Mouse (Mus musculus) cerebellum, adult 11 months (tissue): Measurements from ENCODE around the gene Wap.

Source experiments
- DNase-seq: peaks from one replicate; pipeline ENCODE4 v3.0.0; 2022

Gene Wap

DNA sequence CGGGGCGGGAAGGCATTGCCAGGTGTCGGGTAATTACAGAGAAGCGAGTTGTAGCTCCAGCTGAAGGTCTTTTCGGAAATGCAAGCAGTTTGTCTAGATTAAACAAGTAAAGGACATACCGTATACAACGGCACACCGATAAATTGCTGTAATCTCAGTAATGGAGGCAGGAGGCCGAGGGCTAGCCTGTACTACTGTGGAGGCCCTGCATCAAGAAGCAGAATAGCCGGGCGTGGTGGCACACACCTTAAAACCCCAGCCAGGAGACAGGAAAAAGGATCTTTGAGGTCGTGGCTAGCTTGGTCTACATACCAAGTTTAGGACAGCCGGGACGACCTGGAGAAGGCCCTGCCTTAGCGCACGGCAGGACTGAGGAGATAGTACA is 12.1 kb downstream of the Wap start:
- no peak for DNase-seq

DNA sequence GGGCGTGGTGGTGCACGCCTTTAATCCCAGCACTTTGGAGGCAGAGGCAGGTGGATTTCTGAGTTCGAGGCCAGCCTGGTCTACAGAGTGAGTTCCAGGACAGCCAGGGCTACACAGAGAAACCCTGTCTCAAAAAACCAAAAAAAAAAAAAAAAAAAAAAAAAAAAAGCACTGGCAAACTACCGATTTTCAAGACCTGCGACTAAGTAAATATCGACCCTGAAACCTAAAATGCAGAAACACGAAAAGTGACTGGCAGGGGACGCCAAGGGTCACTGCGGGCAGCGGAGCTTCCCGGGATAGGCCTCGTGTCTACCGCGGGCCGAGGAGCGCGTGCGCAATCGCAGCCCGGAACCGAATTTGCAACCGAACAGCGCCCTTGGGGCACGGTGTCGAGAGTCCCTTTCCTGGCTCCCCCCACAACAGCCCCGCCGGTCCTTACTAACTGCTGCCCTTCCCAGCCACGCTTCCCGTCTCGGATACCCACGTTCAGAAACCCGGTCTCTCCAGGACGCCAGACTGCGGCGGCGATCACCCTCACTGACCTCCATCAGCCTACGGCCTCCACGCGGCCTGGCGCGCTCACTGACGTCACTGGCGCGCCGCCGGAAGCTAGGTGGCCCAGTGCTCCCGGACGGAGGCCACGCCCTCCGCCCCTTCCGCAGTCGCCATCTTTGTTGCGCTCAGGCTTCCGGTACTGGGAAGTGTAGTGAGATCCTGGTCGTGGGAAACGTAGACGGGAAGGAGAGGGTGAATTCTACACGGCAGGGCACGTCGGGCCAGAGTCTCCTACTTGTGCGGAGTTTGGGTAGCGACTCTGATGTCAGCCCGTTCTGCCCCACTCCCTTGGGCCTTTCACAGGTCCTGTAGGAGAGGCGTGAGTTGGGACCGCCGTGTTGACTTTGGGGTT is 12.7 kb downstream of the Wap start, which contains the start of gene Tbrg4:
Gene Tbrg4 (minus strand): TSS at position 590 of the 910 bp plus-strand sequence.
- DNase-seq: peak; percentile 91

DNA sequence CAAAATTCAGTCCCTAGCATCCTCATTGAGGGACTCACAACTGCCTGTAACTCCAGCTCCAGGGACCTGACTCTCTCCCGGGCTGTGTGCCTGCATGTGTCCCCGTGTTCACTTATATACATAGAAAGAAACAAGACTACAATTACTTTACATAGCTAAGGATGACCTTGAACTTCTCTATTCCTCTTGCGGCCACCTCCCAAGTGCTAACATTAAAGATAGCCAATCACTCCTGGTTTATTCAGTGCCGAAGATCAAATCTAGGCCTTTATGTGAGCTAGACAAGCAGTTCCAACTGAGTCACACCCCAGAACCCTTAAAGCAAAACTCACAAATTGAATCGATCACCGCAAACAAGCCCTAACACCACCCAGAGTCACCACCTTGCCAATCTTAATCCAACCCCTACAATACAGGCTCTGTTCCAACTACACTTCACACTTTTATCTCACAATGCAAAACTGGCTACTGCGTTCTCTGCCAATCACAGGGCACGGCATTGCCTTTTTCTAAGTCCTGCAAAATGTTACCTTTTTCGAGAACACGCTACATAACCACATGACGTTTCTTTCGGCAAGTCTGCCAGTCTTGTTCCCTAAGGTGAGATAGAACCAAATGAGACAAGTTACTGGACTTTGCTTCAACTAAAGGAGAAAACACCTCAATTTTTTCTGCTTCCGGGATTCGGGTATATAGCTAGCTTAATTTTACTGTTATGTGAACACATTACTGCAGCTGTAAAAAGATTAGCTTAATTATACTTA is 13.6 kb downstream of the Wap start:
- DNase-seq: no peak

DNA sequence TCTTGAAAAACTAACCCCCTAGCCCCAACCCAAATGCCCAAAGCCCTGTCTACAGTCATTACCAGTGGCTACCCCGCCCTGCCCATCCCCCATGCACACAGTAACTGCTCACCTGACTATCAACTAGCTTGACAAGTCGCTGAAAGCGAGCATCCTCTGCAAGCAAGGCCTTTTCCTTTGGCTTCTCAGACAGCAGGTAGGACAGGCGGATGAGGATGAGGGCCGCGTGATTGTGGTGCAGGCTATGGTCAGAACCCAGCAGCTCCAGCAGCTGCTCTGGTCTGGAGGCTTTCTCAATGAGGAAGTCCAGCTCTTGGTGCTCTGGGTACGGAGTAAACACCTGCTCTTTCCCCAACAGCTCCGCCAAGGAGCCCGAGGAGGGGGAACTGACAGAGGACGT is 14.7 kb downstream of the Wap start:
- DNase-seq: no peak

DNA sequence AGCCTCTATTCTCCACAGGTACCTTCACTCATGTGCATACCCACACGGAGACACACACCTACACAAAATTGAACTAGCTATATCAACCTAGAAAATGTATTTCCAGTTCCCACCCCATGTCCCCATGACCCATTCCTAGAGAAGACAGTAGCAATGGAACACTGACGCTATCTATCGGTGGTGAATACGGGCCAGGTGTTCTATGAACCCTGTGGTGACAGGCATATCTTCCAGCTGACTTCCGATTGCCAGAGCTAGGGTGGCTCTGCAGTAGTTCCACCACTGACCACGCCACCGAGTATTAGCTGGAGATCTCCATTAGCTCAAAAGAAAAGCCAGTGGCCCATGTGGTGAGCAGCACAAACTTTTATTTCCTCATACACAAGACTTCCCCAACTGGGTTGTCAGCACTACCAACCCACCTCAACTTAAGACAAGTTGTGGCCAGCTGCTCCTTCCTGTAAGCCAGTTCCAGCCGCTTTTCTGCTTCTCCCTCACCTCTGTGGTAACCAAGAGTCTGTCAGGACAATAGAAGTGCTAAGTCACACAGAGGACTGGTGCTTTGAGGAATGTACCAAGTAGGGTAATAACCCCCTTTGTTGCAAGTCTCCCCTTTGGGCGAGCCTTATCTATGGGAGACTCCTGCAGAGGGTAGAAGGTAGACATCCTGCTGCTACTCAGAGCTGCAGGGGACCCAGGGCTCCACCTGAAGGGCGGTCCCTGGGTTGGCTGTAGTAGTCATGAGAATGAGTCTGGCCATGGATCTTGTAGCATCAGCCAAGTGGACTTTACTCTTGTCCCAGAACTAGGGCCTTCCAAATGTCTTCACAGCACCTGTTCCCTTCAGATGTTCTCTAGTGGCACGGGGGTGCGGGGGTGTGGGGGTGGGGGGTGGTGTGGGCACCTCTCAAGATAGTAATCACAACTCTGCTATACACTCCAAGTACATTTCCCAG is 22.9 kb downstream of the Wap start:
- DNase-seq: no peak

DNA sequence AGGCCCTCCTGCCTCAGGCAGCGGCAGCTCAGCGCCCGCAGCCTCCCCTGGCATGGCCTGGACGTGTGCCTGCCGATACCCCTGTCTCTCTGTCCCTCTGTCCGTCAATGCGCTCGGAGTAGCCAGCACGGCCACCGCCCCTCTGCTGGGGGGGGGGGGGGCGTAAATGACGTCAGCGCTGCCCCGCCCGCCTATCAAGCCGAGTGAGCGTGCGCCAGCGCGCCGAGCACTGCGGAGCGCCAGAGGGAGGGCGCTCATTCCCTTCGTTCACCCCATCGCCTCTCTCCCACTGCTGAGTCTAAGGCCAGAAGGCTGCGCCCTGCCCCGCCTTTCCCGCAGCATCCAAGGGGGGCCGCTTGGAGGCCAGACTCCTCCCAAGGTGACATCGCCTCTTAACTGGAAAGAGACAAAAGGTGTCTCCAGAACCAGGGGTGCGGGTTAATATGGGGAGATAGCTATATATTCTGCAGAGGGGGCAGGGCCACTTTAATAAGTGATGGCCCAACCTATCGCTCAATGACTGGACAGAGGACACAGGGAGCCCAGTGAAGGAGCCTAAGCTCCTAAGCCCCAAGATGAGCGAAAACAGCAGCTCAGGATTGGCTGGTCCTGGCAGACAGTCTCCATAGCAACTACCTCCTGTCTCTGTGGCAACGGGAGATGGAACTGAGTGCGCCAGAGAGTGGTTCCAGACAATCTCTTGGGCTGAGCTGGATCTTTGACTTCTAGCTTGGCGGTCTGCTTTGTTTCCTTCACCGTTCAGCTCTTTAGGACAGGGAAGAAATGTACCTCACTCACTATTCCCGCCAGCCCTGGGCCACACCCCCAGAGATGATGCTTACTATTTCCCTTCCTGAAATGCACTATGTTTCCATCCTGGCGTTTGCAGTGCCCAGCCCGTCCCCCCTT is 32.7 kb downstream of the Wap start, which contains the start of gene Nacad:
Gene Nacad (minus strand): TSS at position 563 of the 909 bp plus-strand sequence.
- peak; percentile 84 for DNase-seq

DNA sequence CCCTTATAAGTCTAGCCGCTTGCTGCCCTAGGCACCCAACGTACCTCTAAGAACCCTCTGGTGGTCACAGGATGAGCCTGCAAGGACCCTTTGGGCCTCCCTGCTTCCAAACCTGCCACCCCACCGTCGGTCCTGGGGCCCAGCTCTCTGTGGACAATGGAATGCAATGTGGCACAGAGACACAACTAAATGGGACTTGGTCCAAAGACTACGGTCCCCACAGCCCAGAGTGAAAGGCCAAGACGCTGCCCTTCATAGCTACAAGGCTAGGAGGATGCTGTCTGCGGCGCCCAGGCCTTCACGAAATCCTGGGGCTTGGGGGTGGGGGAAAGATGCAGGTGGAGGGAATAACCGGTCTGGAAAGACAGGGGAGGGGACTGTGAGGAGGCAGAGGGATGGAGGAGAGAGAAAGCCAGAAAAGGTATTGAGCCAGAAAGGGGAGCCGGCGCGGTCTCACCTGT is 33.4 kb downstream of the Wap start:
- DNase-seq: no peak

DNA sequence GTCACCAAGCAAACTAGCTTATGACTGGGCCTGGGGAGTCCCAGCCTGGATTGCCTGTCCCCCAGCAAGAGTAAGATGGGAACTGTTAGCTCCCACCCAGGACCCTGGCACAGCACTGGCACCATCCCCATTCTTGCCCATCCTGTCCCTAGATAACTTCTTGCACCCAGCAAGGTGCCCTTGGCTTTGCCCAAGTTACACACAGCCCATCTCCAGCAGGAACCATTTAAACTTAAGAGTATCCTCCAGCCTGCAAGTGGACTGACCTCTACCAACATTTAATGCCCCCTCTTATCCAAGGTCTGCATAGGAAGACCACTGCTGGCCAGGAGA is 33.9 kb downstream of the Wap start:
- no peak for DNase-seq

DNA sequence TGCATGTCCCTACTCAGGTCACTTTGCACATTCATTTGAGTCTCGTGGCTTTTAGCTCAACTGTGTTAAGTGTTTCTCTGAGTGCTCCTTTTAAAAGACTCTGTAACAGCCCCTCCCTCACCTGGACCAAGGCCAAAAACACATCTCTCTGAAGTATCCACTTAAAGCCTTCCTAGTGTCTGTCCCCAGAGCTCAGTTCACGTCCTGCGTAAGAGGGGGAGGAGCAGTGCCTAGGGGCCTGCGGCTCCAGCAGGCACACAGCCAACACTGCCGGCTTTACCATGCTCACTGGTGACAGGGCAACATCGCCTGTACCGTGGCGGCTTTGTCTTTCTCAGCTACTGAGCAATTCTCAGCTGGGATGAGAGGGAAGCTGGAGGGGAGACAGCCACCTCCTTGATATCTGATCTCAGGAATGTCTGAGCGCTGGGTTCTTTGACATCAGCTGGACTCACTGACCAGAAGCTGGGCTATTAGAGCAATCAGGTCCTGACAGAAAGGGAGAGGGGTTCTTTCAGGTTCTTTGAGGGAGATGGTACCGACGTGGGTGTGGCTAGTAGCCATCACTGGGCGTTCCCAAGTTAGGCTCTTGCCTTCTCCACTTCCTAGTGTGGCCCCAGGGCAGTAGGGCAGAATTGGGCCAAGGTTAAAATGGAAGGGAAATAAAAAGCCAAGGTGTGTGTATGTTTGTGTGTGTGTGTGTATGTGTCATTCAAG is 34.4 kb downstream of the Wap start:
- peak; percentile 68 for DNase-seq

DNA sequence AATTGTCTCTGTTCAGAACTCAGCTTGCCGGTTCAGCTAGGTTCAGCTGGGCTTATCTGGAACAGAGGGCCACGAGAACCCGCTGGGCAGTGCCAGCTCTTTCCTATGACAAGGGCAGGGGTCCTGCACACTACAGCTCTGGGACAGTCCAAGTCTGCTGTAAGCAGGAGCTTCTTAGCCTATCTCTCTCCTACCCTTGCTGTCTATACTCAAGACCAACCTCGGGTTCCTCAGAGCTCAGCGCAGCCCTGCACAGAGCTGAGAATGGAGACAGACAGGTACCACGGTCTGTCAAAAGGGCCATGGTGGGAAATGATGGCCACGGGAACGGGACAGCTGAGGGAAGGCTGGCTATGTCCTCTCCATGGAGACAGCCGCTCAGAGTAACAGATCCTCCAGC is 35.2 kb downstream of the Wap start:
- DNase-seq: no peak

DNA sequence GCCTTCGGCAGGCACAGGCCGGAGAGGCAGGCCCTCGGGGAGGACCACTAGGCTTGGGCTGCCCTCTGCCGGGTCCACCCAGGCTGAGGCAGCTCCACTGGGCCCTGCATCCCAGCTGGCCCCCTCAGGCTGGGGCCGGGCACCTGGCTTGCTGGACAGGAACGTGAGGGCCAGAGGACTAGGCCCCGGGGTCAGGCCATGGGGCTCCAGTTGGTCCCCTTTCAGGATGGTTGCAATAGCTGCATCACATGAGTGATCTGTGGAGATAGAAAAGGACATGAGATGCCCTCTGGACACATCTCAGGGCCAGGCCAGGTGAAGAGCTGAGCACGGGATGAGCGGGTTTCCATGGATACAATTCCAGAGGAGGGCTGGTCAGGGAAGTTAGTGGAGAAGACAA is 35.8 kb downstream of the Wap start:
- DNase-seq: no peak

DNA sequence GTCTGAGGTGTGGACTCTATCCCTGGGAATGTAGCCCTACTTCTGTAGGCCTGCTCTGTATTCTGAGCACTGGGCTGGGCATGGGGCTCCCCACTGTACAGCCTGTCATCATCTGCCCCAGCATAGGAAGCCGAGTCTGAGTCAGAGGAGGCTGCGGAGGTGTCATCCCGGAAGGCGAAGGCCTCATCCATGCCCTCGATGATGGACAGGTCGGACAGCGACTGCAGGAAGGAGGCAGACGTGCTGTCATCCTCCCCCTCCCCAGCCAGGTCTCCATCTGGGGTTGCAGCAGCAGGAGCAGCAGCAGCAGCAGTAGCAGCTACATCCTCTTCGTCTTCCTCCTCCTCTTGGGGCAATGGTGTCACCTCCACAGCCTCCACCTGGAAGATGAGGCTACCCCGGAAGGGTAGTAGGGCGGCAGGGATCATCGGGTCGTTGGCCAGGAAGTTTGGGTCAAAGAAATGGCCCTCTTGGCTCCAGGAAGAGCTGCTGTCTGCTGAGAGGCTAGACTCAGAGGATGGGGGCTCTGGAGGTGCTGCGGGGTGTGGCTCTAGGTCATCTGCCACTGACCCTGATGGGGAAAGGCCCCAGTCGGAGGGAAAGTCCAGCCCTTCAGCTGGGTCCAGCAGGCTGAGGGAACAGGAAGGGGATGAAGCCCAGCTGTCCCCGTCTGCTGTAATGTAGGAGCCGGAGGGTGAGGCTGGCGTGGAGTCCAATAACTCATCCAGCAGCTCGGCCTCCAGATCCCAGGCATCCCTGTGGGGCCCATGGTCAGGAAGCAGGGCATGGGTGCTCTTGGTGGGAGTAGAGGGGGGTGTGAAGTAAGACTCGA is 36.6 kb downstream of the Wap start:
- no peak for DNase-seq

DNA sequence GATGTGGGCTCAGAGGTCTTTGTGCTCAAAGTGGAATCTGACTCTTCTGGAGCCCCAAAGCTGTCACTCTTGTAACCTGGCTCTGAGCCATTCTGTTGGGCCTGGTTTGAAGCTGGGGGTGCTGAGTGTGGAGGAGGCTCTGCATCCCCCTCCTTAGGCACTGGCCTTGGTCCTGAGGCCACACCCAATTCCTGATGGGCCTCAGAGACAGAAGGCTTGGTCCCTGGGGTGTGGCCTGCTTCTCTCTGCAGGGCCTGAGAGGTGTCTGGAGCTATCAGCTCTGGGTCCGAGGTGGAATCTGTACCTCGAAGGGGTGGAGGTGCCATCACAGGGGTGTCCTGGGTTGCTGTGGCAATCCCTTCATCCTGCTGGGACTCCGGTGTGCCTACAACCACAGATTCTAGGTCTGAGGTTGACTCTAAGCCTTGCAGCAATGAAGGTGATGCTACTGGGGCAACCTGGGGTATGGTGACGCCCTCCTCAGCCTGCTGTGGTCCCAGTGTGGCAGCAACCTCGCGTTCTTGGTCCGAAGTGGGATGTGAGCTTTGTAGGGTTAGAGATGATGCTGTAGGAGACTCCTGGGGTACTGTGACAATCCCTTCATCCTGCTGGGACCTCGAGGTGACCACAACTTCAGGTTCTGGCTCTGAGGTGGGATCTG is 38.0 kb downstream of the Wap start:
- no peak for DNase-seq

DNA sequence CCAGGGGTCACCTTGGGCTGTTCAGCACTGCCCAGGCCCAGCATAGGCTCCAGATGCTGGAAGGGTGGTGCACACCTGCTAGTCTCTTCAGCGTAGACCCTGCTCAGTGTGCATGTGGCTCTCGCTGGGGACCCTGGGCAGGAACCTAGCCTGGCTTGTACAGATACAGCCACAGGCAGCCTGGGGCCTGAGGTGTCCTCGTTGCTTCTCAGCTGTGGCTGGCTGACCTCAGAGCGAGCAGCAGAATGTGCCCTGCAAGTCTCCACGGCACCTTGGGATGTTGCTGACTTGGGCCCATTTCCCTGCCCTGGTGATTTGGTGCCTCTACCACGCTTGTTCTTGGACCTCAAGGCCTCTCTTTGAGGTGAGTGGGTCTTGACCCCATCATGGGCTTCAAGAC is 38.6 kb downstream of the Wap start:
- DNase-seq: no peak

DNA sequence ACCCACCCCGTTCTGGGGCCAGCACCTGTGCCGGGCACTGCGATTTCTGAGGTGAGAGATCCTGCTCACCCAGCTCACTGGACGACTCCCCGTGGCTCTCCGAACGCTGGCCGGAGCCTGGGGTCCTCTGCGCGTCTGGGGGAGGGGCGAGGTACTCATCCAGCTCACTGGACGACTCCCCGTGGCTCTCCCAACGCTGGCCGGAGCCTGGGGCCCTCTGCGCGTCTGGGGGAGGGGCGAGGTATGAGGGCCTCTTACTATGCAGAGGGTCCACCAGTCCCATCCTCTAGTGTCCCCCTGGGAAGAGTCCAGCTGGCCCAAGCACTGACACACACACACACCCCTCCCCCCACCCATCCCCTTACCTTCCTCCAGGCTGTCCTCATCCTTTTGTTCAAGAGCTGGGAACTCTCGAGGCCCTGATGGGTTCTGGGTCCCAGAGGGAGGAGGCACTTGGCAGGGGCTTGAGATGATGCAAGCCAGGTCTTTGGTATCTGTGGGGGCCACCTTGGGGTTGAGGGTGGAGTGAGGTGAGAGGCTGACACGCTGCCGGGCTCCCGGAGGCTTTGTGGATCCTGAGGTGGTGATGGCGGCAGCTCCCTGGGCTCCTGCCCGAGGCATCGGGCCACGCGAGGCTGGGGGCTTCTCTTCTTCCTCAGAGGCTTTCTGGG is 39.3 kb downstream of the Wap start:
- no peak for DNase-seq

DNA sequence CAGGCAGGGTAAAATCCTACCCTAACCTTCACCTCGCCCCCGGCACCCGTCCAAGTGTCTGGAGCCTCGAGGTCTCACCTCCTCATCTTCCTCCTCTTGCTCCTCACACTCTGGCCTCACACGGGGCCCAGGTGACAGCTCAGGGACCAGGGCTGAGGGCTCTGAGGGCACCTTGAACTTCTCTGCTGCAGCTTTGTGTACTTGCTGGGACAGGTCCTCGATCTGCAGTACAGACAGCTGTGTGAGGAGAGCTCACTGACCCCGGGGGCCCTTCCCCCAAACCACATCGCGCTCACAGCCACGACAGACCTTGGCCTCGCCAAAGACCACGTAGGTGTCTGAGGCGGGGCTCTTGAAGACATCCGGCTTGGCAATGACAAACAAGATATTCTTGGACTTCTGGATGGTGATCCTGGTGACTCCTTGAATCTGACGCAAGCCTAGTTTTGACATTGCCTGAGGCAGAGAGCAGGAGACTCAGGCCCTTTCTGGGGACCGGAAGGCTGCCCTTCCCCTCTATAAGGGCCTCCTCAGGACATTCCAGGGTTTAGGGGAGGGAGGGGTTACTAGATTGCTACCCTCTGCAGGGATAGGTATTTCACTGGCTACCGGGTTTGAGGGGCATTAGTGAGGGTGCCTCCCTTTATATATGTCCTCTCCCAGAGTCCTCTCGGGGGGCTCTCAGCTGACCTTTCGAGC is 40.1 kb downstream of the Wap start:
- no peak for DNase-seq

DNA sequence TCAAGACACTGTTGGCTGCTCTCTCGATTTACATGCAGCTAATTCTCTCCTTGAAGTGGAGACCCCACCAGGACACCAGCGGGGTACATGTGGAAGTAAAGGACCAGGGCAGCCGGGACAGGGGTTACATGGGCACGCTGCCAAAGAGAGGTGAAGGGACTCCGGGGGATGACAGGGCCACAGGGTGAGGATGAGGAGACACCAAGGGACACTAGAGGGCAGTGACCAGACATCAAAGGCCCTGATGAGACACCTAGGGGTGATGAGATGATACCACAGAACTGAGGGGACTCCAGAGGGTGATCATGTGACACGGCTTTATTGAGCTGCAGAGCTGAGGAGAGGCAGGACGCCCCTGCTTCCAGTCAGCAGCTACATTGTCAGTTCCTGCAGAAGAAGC is 40.9 kb downstream of the Wap start:
- DNase-seq: no peak

DNA sequence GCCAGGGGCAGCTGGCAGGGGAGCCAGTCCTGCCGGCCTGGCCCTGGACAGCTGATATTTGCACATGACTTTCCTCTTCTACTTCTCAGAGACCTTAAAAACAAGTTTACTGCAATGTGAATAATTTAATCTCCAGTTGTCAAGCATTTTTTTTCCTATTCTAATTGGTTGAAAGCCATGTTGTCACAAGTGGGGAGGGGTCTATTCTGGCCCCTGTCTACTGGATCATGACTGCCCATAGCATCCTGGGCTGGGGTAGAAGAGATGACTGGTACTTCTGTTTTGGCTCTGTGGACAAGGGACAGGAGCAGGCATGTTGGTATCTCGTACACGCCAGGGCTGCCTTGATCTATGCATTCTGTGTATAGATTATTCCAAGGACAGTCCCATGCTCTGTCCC is 41.8 kb downstream of the Wap start:
- DNase-seq: no peak
